Mouse (Mus musculus): ENCODE measurements at regions not wholly inside any gene's neighbourhood (a gene's known extent, or its start where the extent isn't known, plus 50 kb on each side); places are given as distances from the start of the nearest gene placed in this dataset.

DNA sequence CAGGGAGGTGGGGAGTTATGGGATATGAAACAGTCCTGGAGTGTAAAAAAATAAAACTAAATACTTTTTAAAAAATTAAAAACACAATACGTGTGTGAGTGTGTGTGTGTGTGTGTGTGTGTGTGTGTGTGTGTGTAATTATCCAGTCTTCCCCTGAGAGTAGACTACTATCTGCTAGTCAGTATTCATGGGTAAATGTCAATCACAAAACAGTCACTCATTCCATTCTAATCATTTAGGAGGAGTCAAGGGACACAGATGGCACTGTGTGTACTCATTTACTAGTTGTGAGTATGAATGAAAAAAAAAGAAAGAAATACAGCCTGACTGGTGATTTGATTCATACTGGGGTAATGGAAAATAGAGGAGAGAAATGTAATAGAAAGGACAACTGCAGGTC lies 226.5 kb downstream of the Mpdz start:
- DNase-seq: no peak

DNA sequence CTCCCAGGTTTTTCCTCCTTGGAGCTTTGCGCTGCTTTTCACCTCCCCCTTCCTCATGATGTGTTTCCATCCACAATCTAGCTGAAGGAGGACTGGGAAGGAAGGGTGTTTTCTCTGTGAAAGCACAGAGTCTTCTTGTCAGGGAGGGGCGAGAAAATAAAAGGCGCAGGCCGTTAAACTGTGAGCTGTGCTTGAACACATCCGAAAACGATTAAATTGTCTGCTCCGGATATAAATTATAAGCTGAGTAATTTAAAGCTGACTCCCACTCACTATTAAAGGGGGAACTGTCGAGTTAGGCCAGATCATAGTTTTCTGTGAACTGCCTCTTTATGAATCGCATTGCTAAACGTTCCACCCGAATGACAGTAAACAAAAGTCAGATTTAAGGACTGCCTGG lies 224.6 kb downstream of the Mpdz start:
- no peak for DNase-seq

DNA sequence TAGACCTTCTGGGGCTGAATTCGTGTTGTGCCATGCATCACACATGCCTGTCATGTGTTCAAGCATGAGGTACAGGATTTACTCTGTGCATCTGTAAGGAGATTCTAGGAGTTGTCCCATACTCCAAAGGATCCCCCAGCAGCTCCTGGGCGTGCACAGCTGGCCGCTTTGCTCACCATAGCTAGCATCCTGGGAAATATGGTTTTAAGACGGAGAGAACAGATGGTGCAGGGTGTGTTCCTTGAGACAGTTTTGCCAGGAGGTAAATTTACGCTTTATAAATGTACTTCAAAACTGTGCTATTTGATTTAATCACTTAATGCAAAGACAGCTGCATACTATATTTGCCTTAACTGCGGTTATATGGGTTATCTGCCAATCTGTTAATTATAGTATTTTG lies 220.6 kb downstream of the Mpdz start:
- no peak for DNase-seq

DNA sequence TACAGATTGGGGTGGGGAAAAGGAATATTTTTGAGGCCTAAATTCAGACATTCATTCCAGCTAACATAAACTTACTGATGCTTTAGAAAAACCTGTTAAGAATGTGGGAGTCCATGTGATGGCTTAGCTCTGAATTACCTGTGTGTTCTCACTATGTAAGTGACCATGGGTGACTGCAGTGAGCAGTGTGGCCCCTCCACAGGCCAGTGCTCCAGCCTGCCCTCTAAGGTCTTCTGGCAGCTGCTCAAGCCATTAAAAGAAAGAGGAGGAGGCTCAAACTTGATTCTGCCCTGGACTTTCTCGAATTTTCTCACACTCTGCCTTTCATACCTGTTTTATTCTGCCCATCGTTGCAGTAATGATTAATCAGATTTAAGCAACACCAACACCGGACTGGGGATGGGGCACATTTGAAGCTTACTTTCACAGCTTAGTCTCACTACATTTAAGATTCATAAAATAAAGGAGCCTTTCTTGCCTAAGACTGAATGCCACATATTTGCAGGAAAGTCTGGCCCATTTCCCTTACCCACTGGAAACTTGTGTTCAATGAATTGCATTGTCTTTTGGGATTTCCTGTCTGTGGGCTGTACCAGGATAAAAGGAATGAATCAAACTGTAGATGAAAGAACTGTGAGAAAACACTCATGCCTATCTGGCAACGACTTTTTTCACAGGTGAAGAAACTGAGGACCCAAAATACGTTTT lies 220.0 kb downstream of the Mpdz start:
- no peak for DNase-seq
